Mouse (Mus musculus): ENCODE results near the gene Stac2. TPM values are rescaled to one million over a fixed set of nuclear protein-coding genes. Genes with fewer than 3 reads are reported as not detected.

Stac2 gene
- polyA plus RNA-seq, 1 experiment: 0.87 TPM

GRCm38 (mm10) chr11:98061441-98061840 lies 8.2 kb upstream of the Stac2 start:
- Histone ChIP-seq H3K36me3 (ENCODE audit: control insufficient read depth, insufficient read depth, low read length) (no peaks in the 10 kb centered on the region), H3K4me1 (ENCODE audit: control insufficient read depth, insufficient read depth, insufficient read length, low read length) (peaks cover 5% of the 10 kb centered on the region; the same call in 1 of the 2 replicates), H3K4me3 (ENCODE audit: low read depth, low read length) (no peak overlapping the region), H3K27me3 (ENCODE audit: control insufficient read depth, insufficient read depth, low read length) (no peaks in the 10 kb centered on the region), H3K27ac (ENCODE audit: insufficient read depth, low read depth, low read length) (no peak overlapping the region)
- TF ChIP-seq POLR2A (IDR thresholded peaks at IDR 0.05; ENCODE audit: low read depth, low read length) (no peak), CTCF (IDR thresholded peaks at IDR 0.05; ENCODE audit: extremely low read depth, insufficient read length, insufficient replicate concordance, low read depth, low read length) (no peak)
- 61% methylated on average over 3 of the region's 3 CpGs for WGBS

GRCm38 (mm10) chr11:98060104-98060692 lies 6.9 kb upstream of the Stac2 start:
- H3K36me3 ChIP-seq (ENCODE audit: control insufficient read depth, insufficient read depth, low read length): no peaks in the 10 kb centered on the region
- H3K27ac ChIP-seq (ENCODE audit: insufficient read depth, low read depth, low read length): no peak overlapping the region
- no peaks in the 10 kb centered on the region for H3K27me3 ChIP-seq (ENCODE audit: control insufficient read depth, insufficient read depth, low read length)
- WGBS: 73% methylated on average over 5 of the region's 5 CpGs
- H3K4me1 ChIP-seq (ENCODE audit: control insufficient read depth, insufficient read depth, insufficient read length, low read length): peaks cover 5% of the 10 kb centered on the region; the same call in 1 of the 2 replicates
- no peak overlapping the region for H3K4me3 ChIP-seq (ENCODE audit: low read depth, low read length)
- TF ChIP-seq POLR2A (IDR thresholded peaks at IDR 0.05; ENCODE audit: low read depth, low read length): no peak
- TF ChIP-seq CTCF (IDR thresholded peaks at IDR 0.05; ENCODE audit: extremely low read depth, insufficient read length, insufficient replicate concordance, low read depth, low read length): no peak

DNA sequence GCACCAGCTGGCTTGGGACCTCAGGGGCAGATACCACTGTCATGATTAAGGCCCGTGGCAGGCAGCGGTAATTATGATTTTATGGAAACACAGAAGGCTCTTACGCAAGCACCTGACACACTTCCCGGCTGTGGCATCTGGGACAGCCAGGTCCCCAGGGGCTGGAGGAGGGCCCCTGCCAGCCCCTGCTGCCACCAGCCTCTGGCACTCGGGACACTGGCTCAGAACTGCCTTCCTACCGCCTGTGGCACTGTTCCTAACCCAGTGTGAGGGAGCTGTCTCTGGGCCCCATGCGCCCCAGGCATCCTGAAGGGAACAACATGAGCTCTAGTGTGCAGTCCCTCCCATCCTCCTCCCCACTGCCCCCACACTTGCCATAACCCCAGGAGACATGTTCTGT lies 6.4 kb upstream of the Stac2 start:
- 36% methylated on average over 7 of the region's 7 CpGs for WGBS
- Histone ChIP-seq H3K4me1 (ENCODE audit: control insufficient read depth, insufficient read depth, insufficient read length, low read length) (peaks cover 5% of the 10 kb centered on the region; the same call in 1 of the 2 replicates), H3K27ac (ENCODE audit: insufficient read depth, low read depth, low read length) (no peak overlapping the region), H3K36me3 (ENCODE audit: control insufficient read depth, insufficient read depth, low read length) (no peaks in the 10 kb centered on the region), H3K27me3 (ENCODE audit: control insufficient read depth, insufficient read depth, low read length) (no peaks in the 10 kb centered on the region), H3K4me3 (ENCODE audit: low read depth, low read length) (no peak overlapping the region)
- TF ChIP-seq POLR2A (IDR thresholded peaks at IDR 0.05; ENCODE audit: low read depth, low read length): no peak
- TF ChIP-seq CTCF (IDR thresholded peaks at IDR 0.05; ENCODE audit: extremely low read depth, insufficient read length, insufficient replicate concordance, low read depth, low read length): no peak

DNA sequence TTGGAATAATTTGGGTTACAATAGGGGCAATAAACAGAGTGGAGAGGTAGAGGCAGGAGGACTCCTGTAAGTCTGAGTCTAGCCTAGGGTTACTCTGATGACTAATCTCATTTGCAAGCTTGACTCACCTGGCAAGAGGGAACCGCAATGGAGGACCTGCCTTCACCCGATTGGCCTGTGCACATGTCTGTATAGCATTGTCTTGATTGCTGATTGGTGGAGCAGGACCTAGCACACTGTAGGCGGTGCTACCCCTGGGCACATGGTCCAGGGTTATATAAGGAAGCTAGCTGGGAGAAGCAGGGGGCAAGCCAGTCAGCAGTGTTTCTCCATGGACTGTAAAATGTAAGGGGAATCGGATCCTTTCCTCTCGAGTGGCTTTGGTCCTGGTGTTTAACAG lies 4.7 kb upstream of the Stac2 start:
- peaks cover 5% of the 10 kb centered on the region for H3K4me1 ChIP-seq (ENCODE audit: control insufficient read depth, insufficient read depth, insufficient read length, low read length)
- TF ChIP-seq CTCF (IDR thresholded peaks at IDR 0.05; ENCODE audit: extremely low read depth, insufficient read length, insufficient replicate concordance, low read depth, low read length): no peak
- no peak for TF ChIP-seq POLR2A (IDR thresholded peaks at IDR 0.05; ENCODE audit: low read depth, low read length)
- peaks cover 14% of the 10 kb centered on the region for H3K27me3 ChIP-seq (ENCODE audit: control insufficient read depth, insufficient read depth, low read length)
- H3K27ac ChIP-seq (ENCODE audit: insufficient read depth, low read depth, low read length): no peak overlapping the region
- 74% methylated on average over 5 of the region's 5 CpGs for WGBS
- H3K4me3 ChIP-seq (ENCODE audit: low read depth, low read length): no peak overlapping the region
- no peaks in the 10 kb centered on the region for H3K36me3 ChIP-seq (ENCODE audit: control insufficient read depth, insufficient read depth, low read length)

DNA sequence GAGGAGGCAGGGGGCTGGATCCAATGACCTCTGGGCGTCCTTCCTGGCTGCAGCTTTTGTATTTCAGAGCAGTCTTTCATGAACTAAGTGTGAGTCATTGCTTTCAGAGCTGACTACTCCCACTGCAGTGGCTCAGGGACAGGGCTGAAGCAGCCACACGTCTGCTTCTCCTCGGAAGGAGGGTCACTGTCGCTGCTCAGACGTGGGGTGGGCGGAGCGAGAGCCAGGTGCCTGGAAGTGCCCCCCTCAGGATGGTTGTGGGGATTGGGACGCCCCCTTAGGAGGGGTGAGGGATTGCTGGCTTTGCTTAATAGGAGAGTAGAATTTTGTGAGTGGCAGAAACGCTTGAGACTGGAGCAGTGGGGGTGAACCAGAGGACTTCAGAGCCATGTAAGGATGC lies 4.2 kb upstream of the Stac2 start:
- WGBS: 22% methylated on average over 9 of the region's 9 CpGs
- H3K4me3 ChIP-seq (ENCODE audit: low read depth, low read length): no peak overlapping the region
- H3K27ac ChIP-seq (ENCODE audit: insufficient read depth, low read depth, low read length): no peak overlapping the region

DNA sequence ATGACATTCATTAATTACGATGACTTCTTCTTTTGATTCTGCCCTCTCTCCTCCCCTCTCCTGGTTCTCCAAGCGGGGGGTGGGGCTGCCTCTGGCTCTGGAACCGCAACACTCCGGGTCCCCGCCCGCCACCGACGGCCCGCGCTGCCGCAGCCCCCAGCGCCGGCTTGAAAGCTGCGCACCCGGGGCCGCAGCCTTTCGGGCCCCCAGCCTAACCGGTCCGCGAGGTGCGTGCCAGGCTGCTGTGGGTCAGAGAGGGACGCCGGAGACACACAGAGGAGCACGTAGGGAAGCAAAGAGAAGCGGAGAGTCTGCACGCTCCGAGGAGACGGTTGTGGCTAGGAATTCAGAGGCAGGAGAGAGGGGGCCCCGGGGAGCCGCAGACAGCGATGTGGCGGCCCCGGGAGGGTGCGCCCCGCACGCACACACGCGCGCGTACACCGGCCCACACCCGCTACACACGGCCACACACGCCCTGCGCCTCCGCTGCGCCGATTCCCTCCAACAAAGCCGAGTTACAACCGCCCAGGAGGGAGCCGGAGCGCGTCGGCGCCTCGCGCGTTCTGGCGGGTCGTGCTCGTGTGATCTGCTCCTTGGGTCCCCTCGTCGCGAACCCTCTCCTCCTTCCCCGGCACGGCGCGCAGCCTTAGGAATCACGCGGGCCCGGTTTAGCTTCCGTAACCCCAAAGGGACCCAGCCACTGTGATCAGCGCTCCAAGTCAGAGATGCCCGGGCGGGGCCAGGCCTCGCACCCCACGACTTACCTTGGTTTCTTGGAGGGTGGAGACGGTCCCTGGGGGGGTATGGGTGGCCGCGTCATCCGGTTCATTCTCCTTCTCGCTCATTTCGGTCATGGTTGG lies 903 bp downstream of the Stac2 start:
- TF ChIP-seq POLR2A (IDR thresholded peaks at IDR 0.05; ENCODE audit: low read depth, low read length): no peak
- no peak for TF ChIP-seq CTCF (IDR thresholded peaks at IDR 0.05; ENCODE audit: extremely low read depth, insufficient read length, insufficient replicate concordance, low read depth, low read length)
- 2% methylated on average over 83 of the region's 83 CpGs for WGBS
- H3K4me1 ChIP-seq (ENCODE audit: control insufficient read depth, insufficient read depth, insufficient read length, low read length): peaks cover 7% of the 10 kb centered on the region; the same call in 1 of the 2 replicates
- no peaks in the 10 kb centered on the region for H3K36me3 ChIP-seq (ENCODE audit: control insufficient read depth, insufficient read depth, low read length)
- peaks cover 39% of the 10 kb centered on the region for H3K27me3 ChIP-seq (ENCODE audit: control insufficient read depth, insufficient read depth, low read length)
- peak overlapping the region; percentile 51 for H3K4me3 ChIP-seq (ENCODE audit: low read depth, low read length)
- H3K27ac ChIP-seq (ENCODE audit: insufficient read depth, low read depth, low read length): no peak overlapping the region

More for the DNA sequence above, 4.2 kb upstream of the Stac2 start:
- no peaks in the 10 kb centered on the region for H3K36me3 ChIP-seq (ENCODE audit: control insufficient read depth, insufficient read depth, low read length)
- peaks cover 8% of the 10 kb centered on the region for H3K4me1 ChIP-seq (ENCODE audit: control insufficient read depth, insufficient read depth, insufficient read length, low read length)
- TF ChIP-seq CTCF (IDR thresholded peaks at IDR 0.05; ENCODE audit: extremely low read depth, insufficient read length, insufficient replicate concordance, low read depth, low read length): no peak
- H3K27me3 ChIP-seq (ENCODE audit: control insufficient read depth, insufficient read depth, low read length): peaks cover 19% of the 10 kb centered on the region

DNA sequence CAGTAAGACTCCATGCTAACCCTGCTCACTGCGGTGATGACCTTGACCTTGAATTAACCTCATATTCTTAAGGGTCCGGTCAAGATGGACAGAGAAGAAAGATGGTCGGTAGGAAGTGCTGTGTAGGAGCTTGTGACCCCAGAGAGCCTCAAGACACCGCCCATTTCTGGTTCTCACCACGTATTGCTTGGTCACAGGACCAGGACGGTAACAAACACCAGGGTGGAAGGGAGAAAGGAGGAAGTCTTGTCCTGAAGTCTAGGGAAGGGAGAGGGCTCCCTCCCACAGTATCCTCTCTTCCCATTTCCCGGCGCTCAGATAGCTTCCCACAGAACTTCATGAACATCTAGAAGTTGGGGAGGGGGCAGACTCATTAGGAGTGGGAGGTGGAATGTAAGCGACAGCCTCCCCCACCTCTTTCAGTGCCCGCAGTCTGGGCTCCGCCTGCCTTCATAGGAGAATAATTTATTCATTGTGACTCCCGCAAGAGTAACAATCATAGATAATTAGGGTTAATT lies 1.6 kb downstream of the Stac2 start:
- WGBS: 6% methylated on average over 12 of the region's 12 CpGs
- no peak overlapping the region for H3K27ac ChIP-seq (ENCODE audit: insufficient read depth, low read depth, low read length)
- no peak overlapping the region for H3K4me3 ChIP-seq (ENCODE audit: low read depth, low read length)
- H3K4me1 ChIP-seq (ENCODE audit: control insufficient read depth, insufficient read depth, insufficient read length, low read length): peaks cover 7% of the 10 kb centered on the region; the same call in 1 of the 2 replicates
- TF ChIP-seq POLR2A (IDR thresholded peaks at IDR 0.05; ENCODE audit: low read depth, low read length): no peak
- TF ChIP-seq CTCF (IDR thresholded peaks at IDR 0.05; ENCODE audit: extremely low read depth, insufficient read length, insufficient replicate concordance, low read depth, low read length): no peak
- no peaks in the 10 kb centered on the region for H3K36me3 ChIP-seq (ENCODE audit: control insufficient read depth, insufficient read depth, low read length)
- H3K27me3 ChIP-seq (ENCODE audit: control insufficient read depth, insufficient read depth, low read length): peaks cover 39% of the 10 kb centered on the region

Measured in small intestine, adult 2 months (tissue).